Mouse (Mus musculus): Measurements from ENCODE around the gene Plxnb2. TPM values are rescaled to one million over a fixed set of nuclear protein-coding genes. Genes with fewer than 3 reads are reported as not detected.

Gene Plxnb2
- polyA plus RNA-seq, 1 experiment: 376 TPM

DNA sequence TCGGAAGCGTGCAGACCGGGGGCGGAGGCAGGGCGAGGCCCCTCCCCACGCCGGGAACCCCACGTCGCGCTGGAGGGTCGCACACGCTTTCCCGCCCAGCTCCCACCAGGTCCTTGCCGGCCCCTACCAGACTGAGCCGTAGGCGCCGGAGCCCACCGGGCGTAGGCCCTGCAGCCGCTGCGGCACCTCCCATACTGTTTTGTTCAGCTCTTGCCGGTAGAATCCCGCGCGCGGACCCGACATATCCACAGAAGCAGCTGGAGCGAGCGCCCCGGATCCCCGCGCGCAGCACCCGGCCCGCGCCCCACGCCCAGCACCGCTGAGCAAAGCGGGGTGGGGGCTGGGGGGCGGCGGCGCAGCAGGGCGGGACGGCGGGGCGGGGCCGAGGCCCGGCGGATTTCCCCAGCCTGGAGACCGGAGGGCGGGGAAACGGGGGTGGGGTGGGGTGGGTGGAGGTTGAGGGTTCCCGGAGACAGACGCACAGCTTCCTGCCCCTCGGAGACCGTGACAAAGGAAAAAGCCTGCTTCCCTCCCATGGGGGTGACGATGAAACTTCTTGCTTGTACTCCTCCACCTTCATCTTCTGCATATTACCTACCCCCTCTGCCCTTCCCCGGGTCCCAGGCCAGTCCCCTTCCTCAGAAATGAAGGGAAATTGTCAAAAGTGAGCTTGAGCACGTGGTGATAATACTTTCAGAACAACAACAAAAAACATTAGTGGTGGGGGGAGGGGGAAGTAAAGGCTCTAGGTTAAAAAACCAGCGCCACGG lies 31.1 kb downstream of the Plxnb2 start, which contains the start of gene Mapk11:
Gene Mapk11 (minus strand): TSS at position 358 of the 770 bp plus-strand sequence.
- Histone ChIP-seq H3K36me3 (ENCODE audit: control insufficient read depth, insufficient read depth, low read length) (peaks cover 5% of the 10 kb centered on the region), H3K27me3 (ENCODE audit: control insufficient read depth, insufficient read depth, low read length) (peaks cover 26% of the 10 kb centered on the region), H3K27ac (ENCODE audit: insufficient read depth, low read depth, low read length) (0 out of 2 replicates have a peak within 1 kb of the TSS, but pooled peaks have one; percentile 18), H3K4me1 (ENCODE audit: control insufficient read depth, insufficient read depth, insufficient read length, low read length) (peaks cover 10% of the 10 kb centered on the region), H3K4me3 (ENCODE audit: low read depth, low read length) (peak within 1 kb of the TSS; percentile 68)
- WGBS: under 1% methylated on average over 61 of the region's 61 CpGs
- TF ChIP-seq POLR2A (IDR thresholded peaks at IDR 0.05; ENCODE audit: low read depth, low read length): no peak
- no peak for TF ChIP-seq CTCF (IDR thresholded peaks at IDR 0.05; ENCODE audit: extremely low read depth, insufficient read length, insufficient replicate concordance, low read depth, low read length)

DNA sequence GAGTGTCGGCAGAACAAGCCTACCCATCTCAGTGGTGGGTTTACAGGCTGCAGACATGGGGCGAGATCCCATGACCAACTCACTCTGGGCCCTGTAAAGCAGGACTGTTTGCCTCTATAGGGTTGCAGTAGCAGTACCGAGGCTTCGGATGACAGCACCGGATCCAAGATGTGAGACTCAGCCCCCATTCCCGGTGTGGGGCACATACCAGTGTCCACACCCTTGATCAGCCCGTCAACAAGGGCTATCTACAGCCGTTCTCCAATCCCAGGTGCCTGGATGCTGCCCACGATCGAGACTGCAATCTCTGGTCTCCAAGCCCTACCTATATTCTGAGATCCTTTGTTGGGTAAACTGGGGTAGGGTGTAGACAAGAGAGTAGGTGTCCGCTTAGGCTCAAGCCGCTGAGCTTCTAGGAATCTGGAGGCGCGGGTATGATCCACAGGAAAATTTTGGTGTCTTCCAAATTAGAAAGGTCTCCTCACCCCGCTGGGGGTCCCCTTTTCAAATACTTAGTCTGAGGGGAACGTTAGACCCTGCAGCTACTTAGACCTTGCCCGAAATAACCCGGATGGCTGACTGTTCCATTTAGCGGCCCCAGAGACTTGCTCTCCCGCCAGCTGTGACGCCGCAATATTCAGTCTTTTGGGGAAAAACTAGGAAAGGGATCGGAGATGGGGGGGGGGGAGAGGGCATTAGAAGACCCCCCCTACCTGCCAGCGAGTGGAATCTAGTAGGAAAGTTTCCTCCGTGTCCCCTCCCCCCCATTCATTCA lies 31.9 kb downstream of the Plxnb2 start:
- peaks cover 10% of the 10 kb centered on the region for H3K4me1 ChIP-seq (ENCODE audit: control insufficient read depth, insufficient read depth, insufficient read length, low read length)
- TF ChIP-seq POLR2A (IDR thresholded peaks at IDR 0.05; ENCODE audit: low read depth, low read length): no peak
- no peak for TF ChIP-seq CTCF (IDR thresholded peaks at IDR 0.05; ENCODE audit: extremely low read depth, insufficient read length, insufficient replicate concordance, low read depth, low read length)
- 12% methylated on average over 25 of the region's 25 CpGs for WGBS
- peaks cover 26% of the 10 kb centered on the region for H3K27me3 ChIP-seq (ENCODE audit: control insufficient read depth, insufficient read depth, low read length)
- peaks cover 2% of the 10 kb centered on the region; the same call in 1 of the 2 replicates for H3K36me3 ChIP-seq (ENCODE audit: control insufficient read depth, insufficient read depth, low read length)
- H3K4me3 ChIP-seq (ENCODE audit: low read depth, low read length): peak overlapping the region; percentile 68
- H3K27ac ChIP-seq (ENCODE audit: insufficient read depth, low read depth, low read length): no peak overlapping the region

GRCm38 (mm10) chr15:89147895-89148294 lies 32.7 kb downstream of the Plxnb2 start:
- TF ChIP-seq POLR2A (IDR thresholded peaks at IDR 0.05; ENCODE audit: low read depth, low read length): no peak
- TF ChIP-seq CTCF (IDR thresholded peaks at IDR 0.05; ENCODE audit: extremely low read depth, insufficient read length, insufficient replicate concordance, low read depth, low read length): no peak
- no peak overlapping the region for H3K27ac ChIP-seq (ENCODE audit: insufficient read depth, low read depth, low read length)
- H3K27me3 ChIP-seq (ENCODE audit: control insufficient read depth, insufficient read depth, low read length): peaks cover 26% of the 10 kb centered on the region
- WGBS: 59% methylated on average over 4 of the region's 4 CpGs
- peaks cover 10% of the 10 kb centered on the region for H3K4me1 ChIP-seq (ENCODE audit: control insufficient read depth, insufficient read depth, insufficient read length, low read length)
- no peaks in the 10 kb centered on the region for H3K36me3 ChIP-seq (ENCODE audit: control insufficient read depth, insufficient read depth, low read length)
- no peak overlapping the region for H3K4me3 ChIP-seq (ENCODE audit: low read depth, low read length)

GRCm38 (mm10) chr15:89147456-89147855 lies 33.1 kb downstream of the Plxnb2 start:
- no peak overlapping the region for H3K27ac ChIP-seq (ENCODE audit: insufficient read depth, low read depth, low read length)
- no peak overlapping the region for H3K4me3 ChIP-seq (ENCODE audit: low read depth, low read length)
- TF ChIP-seq POLR2A (IDR thresholded peaks at IDR 0.05; ENCODE audit: low read depth, low read length) (no peak), CTCF (IDR thresholded peaks at IDR 0.05; ENCODE audit: extremely low read depth, insufficient read length, insufficient replicate concordance, low read depth, low read length) (no peak)
- peaks cover 10% of the 10 kb centered on the region for H3K4me1 ChIP-seq (ENCODE audit: control insufficient read depth, insufficient read depth, insufficient read length, low read length)
- WGBS: 21% methylated on average over 10 of the region's 10 CpGs
- H3K36me3 ChIP-seq (ENCODE audit: control insufficient read depth, insufficient read depth, low read length): no peaks in the 10 kb centered on the region
- peaks cover 26% of the 10 kb centered on the region for H3K27me3 ChIP-seq (ENCODE audit: control insufficient read depth, insufficient read depth, low read length)

GRCm38 (mm10) chr15:89147024-89147423 lies 33.6 kb downstream of the Plxnb2 start:
- TF ChIP-seq CTCF (IDR thresholded peaks at IDR 0.05; ENCODE audit: extremely low read depth, insufficient read length, insufficient replicate concordance, low read depth, low read length): no peak
- no peak for TF ChIP-seq POLR2A (IDR thresholded peaks at IDR 0.05; ENCODE audit: low read depth, low read length)
- peaks cover 10% of the 10 kb centered on the region for H3K4me1 ChIP-seq (ENCODE audit: control insufficient read depth, insufficient read depth, insufficient read length, low read length)
- 4% methylated on average over 16 of the region's 16 CpGs for WGBS
- H3K27me3 ChIP-seq (ENCODE audit: control insufficient read depth, insufficient read depth, low read length): peaks cover 26% of the 10 kb centered on the region
- no peaks in the 10 kb centered on the region for H3K36me3 ChIP-seq (ENCODE audit: control insufficient read depth, insufficient read depth, low read length)
- H3K27ac ChIP-seq (ENCODE audit: insufficient read depth, low read depth, low read length): no peak overlapping the region
- H3K4me3 ChIP-seq (ENCODE audit: low read depth, low read length): peak overlapping the region; percentile 46

DNA sequence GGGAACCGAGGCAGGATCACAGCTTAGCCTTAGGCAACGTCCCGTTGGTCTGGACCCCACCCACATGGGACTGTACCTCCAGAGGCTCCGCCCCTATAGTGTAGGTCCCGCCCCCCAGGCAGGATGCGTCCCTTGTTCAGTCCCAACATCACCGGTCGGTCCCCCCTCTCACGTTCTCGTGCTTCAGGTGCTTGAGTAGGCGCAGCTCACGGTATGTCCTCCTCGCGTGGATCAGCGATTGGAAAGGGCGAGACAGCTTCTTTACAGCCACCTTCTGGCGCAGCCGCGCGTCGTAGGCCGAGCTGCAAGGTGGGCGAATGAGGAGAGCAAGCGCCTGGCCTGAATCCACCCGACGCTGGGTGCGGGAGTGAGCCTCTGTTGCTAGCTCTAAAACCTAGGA lies 34.1 kb downstream of the Plxnb2 start:
- H3K27me3 ChIP-seq (ENCODE audit: control insufficient read depth, insufficient read depth, low read length): peaks cover 29% of the 10 kb centered on the region
- peak overlapping the region; percentile 46 for H3K4me3 ChIP-seq (ENCODE audit: low read depth, low read length)
- H3K4me1 ChIP-seq (ENCODE audit: control insufficient read depth, insufficient read depth, insufficient read length, low read length): peaks cover 10% of the 10 kb centered on the region
- no peak overlapping the region for H3K27ac ChIP-seq (ENCODE audit: insufficient read depth, low read depth, low read length)
- H3K36me3 ChIP-seq (ENCODE audit: control insufficient read depth, insufficient read depth, low read length): no peaks in the 10 kb centered on the region
- TF ChIP-seq CTCF (IDR thresholded peaks at IDR 0.05; ENCODE audit: extremely low read depth, insufficient read length, insufficient replicate concordance, low read depth, low read length) (no peak), POLR2A (IDR thresholded peaks at IDR 0.05; ENCODE audit: low read depth, low read length) (no peak)
- WGBS: 1% methylated on average over 27 of the region's 27 CpGs

Data from small intestine, adult 2 months (tissue).